Mouse (Mus musculus) embryonic fibroblast, embryonic 13.5 days (primary cell): ENCODE results near the gene Gm9887.

Source experiments
- CTCF ChIP-seq: IDR thresholded peaks from 2 replicates; pipeline ENCODE4 v1.5.1; 2011; ENCODE audit warnings: mild to moderate bottlenecking, control low read depth, low read length, moderate library complexity, borderline replicate concordance; ENCODE audit not compliant: insufficient read depth
- POLR2A ChIP-seq: IDR thresholded peaks from 2 replicates; pipeline ENCODE4 v1.6.1; 2011; ENCODE audit warnings: low read depth, mild to moderate bottlenecking, control low read depth, low read length, moderate library complexity

DNA sequence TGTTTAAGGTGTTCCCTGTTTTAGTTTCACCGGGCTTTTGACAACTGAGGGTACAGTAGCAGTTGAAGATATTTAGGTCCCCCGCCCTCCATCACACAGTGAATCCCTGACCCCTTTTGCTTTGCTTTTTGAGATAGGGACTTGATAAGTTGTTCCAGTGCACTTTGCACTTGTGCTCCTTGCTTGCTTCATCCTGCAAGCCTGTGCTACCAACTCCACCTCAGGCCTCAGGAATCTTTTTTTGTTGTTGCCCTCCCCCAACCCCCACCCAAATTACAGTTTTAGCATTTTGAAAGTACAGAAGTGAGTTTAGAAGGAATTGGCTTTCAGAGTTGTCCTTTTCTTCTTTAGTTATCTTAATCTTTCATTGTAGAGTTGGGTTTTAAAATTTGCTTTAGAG lies 3.9 kb upstream of the Gm9887 start:
- TF ChIP-seq CTCF: no peak
- no peak for TF ChIP-seq POLR2A
